Mouse (Mus musculus) MEL (cell line): Measurements from ENCODE around the gene Pard3. TPM values are rescaled to one million over a fixed set of nuclear protein-coding genes. Genes with fewer than 3 reads are reported as not detected.

Experiments
- DNase-seq: peaks from one replicate; pipeline ENCODE4 v3.0.0; 2011; ENCODE audit warnings: low read depth, low spot score
- H3K27ac ChIP-seq: 2 replicates; pipeline ENCODE4 v1.5.1; 2012; ENCODE audit warnings: low read depth, mild to moderate bottlenecking, control low read depth, low read length, moderate library complexity; ENCODE audit not compliant: control insufficient read depth
- H3K27me3 ChIP-seq, 2 experiments: fragments of 150-350 bp in 1 of 2; sonication (generic) in 1 of 2; 2 replicates each; pipeline ENCODE4 v1.6.1; 2012; ENCODE audit warnings: low read length in 2 of 2, mild to moderate bottlenecking in 2 of 2, improper control_type of control experiment in 1 of 2, moderate library complexity in 1 of 2; ENCODE audit not compliant: insufficient read depth in 2 of 2, control insufficient read depth in 1 of 2
- H3K36me3 ChIP-seq, 2 experiments: 2 replicates each; pipeline ENCODE4 v1.6.1; 2012 to 2014; ENCODE audit warnings: low read length in 2 of 2, improper control_type of control experiment in 1 of 2, inconsistent platforms in 1 of 2, mild to moderate bottlenecking in 1 of 2; ENCODE audit not compliant: insufficient read depth in 2 of 2, control insufficient read depth in 1 of 2
- H3K4me1 ChIP-seq, 2 experiments: fragments of 150-350 bp in 1 of 2; sonication (generic) in 1 of 2; 2 replicates each; pipeline ENCODE4 v1.6.1; 2012; ENCODE audit warnings: low read length in 2 of 2, improper control_type of control experiment in 1 of 2, mild to moderate bottlenecking in 1 of 2; ENCODE audit not compliant: insufficient read depth in 2 of 2, control insufficient read depth in 1 of 2
- H3K4me3 ChIP-seq, 2 experiments: fragments of 150-350 bp in 1 of 2; sonication (generic) in 1 of 2; 2 replicates each; pipeline ENCODE4 v1.5.1; 2012; ENCODE audit warnings: low read depth in 2 of 2, low read length in 2 of 2, mild to moderate bottlenecking in 2 of 2, moderate library complexity in 2 of 2, control low read depth in 1 of 2, improper control_type of control experiment in 1 of 2; ENCODE audit not compliant: control insufficient read depth in 1 of 2, insufficient read depth in 1 of 2
- H3K79me2 ChIP-seq: 2 replicates; pipeline ENCODE4 v1.6.1; 2012; ENCODE audit warnings: mild to moderate bottlenecking, low read length, moderate library complexity; ENCODE audit not compliant: control insufficient read depth, poor library complexity, insufficient read depth
- H3K9ac ChIP-seq: 2 replicates; pipeline ENCODE4 v1.6.1; 2012; ENCODE audit warnings: low read depth, mild to moderate bottlenecking, control low read depth, low read length, moderate library complexity; ENCODE audit not compliant: control insufficient read depth, poor library complexity, severe bottlenecking
- H3K9me3 ChIP-seq: fragments of 150-350 bp; sonication (generic); replicated peaks from 2 replicates; pipeline ENCODE4 v1.6.1; 2012; ENCODE audit warnings: mild to moderate bottlenecking, low read length, improper control_type of control experiment, moderate library complexity; ENCODE audit not compliant: insufficient read depth
- CHD1 ChIP-seq: IDR thresholded peaks from 2 replicates; pipeline ENCODE4 v1.6.1; 2012; ENCODE audit warnings: low read depth, mild to moderate bottlenecking, inconsistent platforms, low read length, improper control_type of control experiment
- CHD2 ChIP-seq: IDR thresholded peaks from 2 replicates; pipeline ENCODE4 v1.6.1; 2011; ENCODE audit warnings: low read length, improper control_type of control experiment
- ETS1 ChIP-seq: IDR thresholded peaks from 2 replicates; pipeline ENCODE4 v1.6.1; 2012; ENCODE audit warnings: low read depth, mild to moderate bottlenecking, inconsistent platforms, low read length, improper control_type of control experiment, moderate library complexity
- GATA1 ChIP-seq: IDR thresholded peaks from 2 replicates; pipeline ENCODE4 v1.6.1; 2011; ENCODE audit warnings: low read depth, low read length, improper control_type of control experiment
- HCFC1 ChIP-seq: IDR thresholded peaks from 2 replicates; pipeline ENCODE4 v1.6.1; 2012; ENCODE audit warnings: low read depth, mild to moderate bottlenecking, inconsistent platforms, low read length, improper control_type of control experiment, moderate library complexity
- JUND ChIP-seq: IDR thresholded peaks from 2 replicates; pipeline ENCODE4 v1.6.1; 2011; ENCODE audit warnings: low read depth, mild to moderate bottlenecking, improper control_type of control experiment, low read length
- MYB ChIP-seq: IDR thresholded peaks from 2 replicates; pipeline ENCODE4 v1.6.1; 2011; ENCODE audit warnings: mild to moderate bottlenecking, low read depth, low read length, improper control_type of control experiment
- NRF1 ChIP-seq: IDR thresholded peaks from 2 replicates; pipeline ENCODE4 v1.6.1; 2014; ENCODE audit warnings: low read depth, mild to moderate bottlenecking, inconsistent platforms, low read length, improper control_type of control experiment, moderate library complexity; ENCODE audit not compliant: poor library complexity, insufficient read depth, severe bottlenecking
- POLR2AphosphoS2 ChIP-seq: IDR thresholded peaks from 2 replicates; pipeline ENCODE4 v1.6.1; 2011; ENCODE audit warnings: low read length, improper control_type of control experiment
- POLR2AphosphoS5 ChIP-seq: IDR thresholded peaks from 2 replicates; pipeline ENCODE4 v1.6.1; 2012; ENCODE audit warnings: low read depth, borderline replicate concordance, mild to moderate bottlenecking, inconsistent platforms, low read length, moderate library complexity, mixed read lengths
- RAD21 ChIP-seq: IDR thresholded peaks from 2 replicates; pipeline ENCODE4 v1.6.1; 2011; ENCODE audit warnings: mild to moderate bottlenecking, low read depth, low read length, improper control_type of control experiment
- SIN3A ChIP-seq: IDR thresholded peaks from 2 replicates; pipeline ENCODE4 v1.6.1; 2012; ENCODE audit warnings: low read length, improper control_type of control experiment, inconsistent platforms
- SMC3 ChIP-seq: IDR thresholded peaks from 2 replicates; pipeline ENCODE4 v1.6.1; 2011; ENCODE audit warnings: low read depth, low read length, improper control_type of control experiment
- UBTF ChIP-seq: IDR thresholded peaks from 2 replicates; pipeline ENCODE4 v1.6.1; 2012; ENCODE audit warnings: low read depth, mild to moderate bottlenecking, inconsistent platforms, low read length, improper control_type of control experiment, moderate library complexity, borderline replicate concordance; ENCODE audit not compliant: insufficient read depth
- USF1 ChIP-seq: IDR thresholded peaks from 2 replicates; pipeline ENCODE4 v1.6.1; 2014; ENCODE audit warnings: low read depth, mild to moderate bottlenecking, inconsistent platforms, low read length, improper control_type of control experiment, moderate library complexity
- ZKSCAN1 ChIP-seq: IDR thresholded peaks from 2 replicates; pipeline ENCODE4 v1.6.1; 2012; ENCODE audit warnings: low read depth, mild to moderate bottlenecking, inconsistent platforms, low read length, improper control_type of control experiment, moderate library complexity
- ZNF384 ChIP-seq: IDR thresholded peaks from 2 replicates; pipeline ENCODE4 v1.6.1; 2012; ENCODE audit warnings: low read depth, mild to moderate bottlenecking, inconsistent platforms, low read length, improper control_type of control experiment
- polyA plus RNA-seq, 2 experiments: library from polyadenylated mRNA; stranded (reverse) in 1 of 2; unstranded in 1 of 2; fragments of >175 nt in 1 of 2; fragments of >200 nt in 1 of 2; gene quantifications; 2 replicates each; pipeline versions ENCODE4 v1.2.1 to v1.2.4; 2012; ENCODE audit warnings: low replicate concordance in 2 of 2, low read depth in 1 of 2; ENCODE audit not compliant: insufficient read length in 2 of 2, insufficient read depth in 1 of 2, missing spikeins in 1 of 2
- total RNA-seq: library from RNA; depleted of rRNA; stranded (reverse); fragments of 300-350 nt; gene quantifications from 2 replicates; pipeline ENCODE4 v1.2.3, GENCODE M21; 2012

Gene Pard3
- total and polyA plus RNA-seq, 3 experiments = not detected

DNA sequence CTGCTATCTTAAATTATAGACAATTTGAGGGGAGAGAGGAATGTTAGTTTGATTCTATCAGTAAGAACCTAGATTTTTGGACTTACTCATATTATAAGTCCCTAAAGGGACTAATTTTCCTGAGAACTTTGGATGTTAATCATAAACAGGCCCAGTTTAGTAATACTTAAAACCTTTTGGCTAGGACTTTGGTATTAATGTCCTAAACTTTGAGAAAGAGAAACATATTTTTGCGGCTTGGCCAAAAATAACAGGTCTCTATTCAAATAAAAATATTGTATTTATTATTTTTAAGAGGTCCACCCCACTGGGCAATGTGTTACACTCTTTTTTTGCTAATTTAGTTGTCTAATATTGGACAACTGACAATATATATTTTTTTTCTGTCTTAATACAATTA is 271.5 kb downstream of the Pard3 start:
- no peak overlapping the region for H3K9ac ChIP-seq
- no peaks in the 10 kb centered on the region for H3K9me3 ChIP-seq
- no peak overlapping the region for H3K4me3 ChIP-seq
- TF ChIP-seq JUND (no peak), ZKSCAN1 (no peak), MYB (no peak), NRF1 (no peak), UBTF (no peak), CHD2 (no peak), HCFC1 (no peak), SMC3 (no peak), ETS1 (no peak), ZNF384 (no peak), SIN3A (no peak), GATA1 (no peak), CHD1 (no peak), USF1 (no peak)
- no peaks in the 10 kb centered on the region for H3K36me3 ChIP-seq
- no peaks in the 10 kb centered on the region for H3K4me1 ChIP-seq
- no peaks in the 10 kb centered on the region for H3K27me3 ChIP-seq
- H3K79me2 ChIP-seq = no peaks in the 10 kb centered on the region
- no peak overlapping the region for H3K27ac ChIP-seq
- no peak for DNase-seq

GRCm38 (mm10) chr8:127338183-127338582 is 274.5 kb downstream of the Pard3 start:
- TF ChIP-seq RAD21 (no peak), POLR2AphosphoS5 (no peak), ZNF384 (no peak), POLR2AphosphoS2 (no peak)

More at GRCm38 (mm10) chr8:127338183-127338582, 274.5 kb downstream of the Pard3 start:
- no peaks in the 10 kb centered on the region for H3K9me3 ChIP-seq
- H3K4me3 ChIP-seq = no peak overlapping the region
- H3K27me3 ChIP-seq = no peaks in the 10 kb centered on the region
- no peaks in the 10 kb centered on the region for H3K79me2 ChIP-seq
- no peak overlapping the region for H3K27ac ChIP-seq
- no peak overlapping the region for H3K9ac ChIP-seq
- DNase-seq = no peak
- no peaks in the 10 kb centered on the region for H3K36me3 ChIP-seq
- no peaks in the 10 kb centered on the region for H3K4me1 ChIP-seq
